In the genomic region with DNA sequence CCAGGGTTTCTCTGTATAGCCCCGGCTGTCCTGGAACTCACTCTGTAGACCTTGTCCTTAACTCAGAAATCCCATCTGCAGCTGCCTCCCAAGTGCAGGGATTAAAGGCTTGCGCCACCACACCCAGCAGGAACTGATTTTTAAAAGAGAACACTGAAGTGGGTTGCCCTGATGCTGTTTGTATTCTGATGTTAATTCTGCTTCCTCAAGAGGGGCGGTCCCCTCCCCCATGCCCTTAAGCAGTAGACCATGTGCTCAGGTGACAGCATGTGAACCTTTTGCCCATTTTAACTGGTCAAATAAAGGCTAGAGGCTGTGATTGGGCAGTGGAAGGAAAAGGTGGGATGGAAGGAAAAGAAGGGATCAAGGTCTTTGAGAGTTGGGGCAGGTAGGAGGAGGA, we compare ENCODE assay signal across 31 mouse cellular contexts. TPM values are rescaled to one million over a fixed set of nuclear protein-coding genes. Genes with fewer than 3 reads are reported as not detected.
DNase-seq lines count a peak whose midpoint lies in the region; ATAC-seq and TF ChIP-seq lines count a peak whose summit lies in the region.
"Had no signal": no experiment of that assay in that cellular context is flagged by ENCODE, and none has a peak within 500 bp of the region (broad histone marks: within the 10 kb centered on the region; RNA-seq: fewer than 3 reads in every experiment).

No protein-coding gene starts in this region.

- peaks cover 77% of the 10 kb centered on the region for H3K36me3 ChIP-seq in midbrain, postnatal 0 days (ENCODE audit: insufficient read depth, low read length)
- peaks cover 27% of the 10 kb centered on the region for H3K36me3 ChIP-seq in midbrain, embryonic 16.5 days (ENCODE audit: control insufficient read depth, insufficient read depth, low read length)
- H3K36me3 ChIP-seq in kidney, embryonic 16.5 days (ENCODE audit: insufficient read depth, low read length): peaks cover 85% of the 10 kb centered on the region

- H3K9ac ChIP-seq in midbrain, postnatal 0 days (replicated peaks; ENCODE audit: low read length, poor library complexity, severe bottlenecking): 0 out of 2 replicates have a peak overlapping the region, but pooled peaks have one; percentile 4
- H3K9ac ChIP-seq in midbrain, embryonic 16.5 days (ENCODE audit: low read depth, low read length): no peak overlapping the region
- no peak overlapping the region for H3K9ac ChIP-seq in kidney, embryonic 16.5 days (replicated peaks; ENCODE audit: low read length)
- H3K9ac ChIP-seq: embryonic facial prominence, embryonic 13.5 days; heart, embryonic 15.5 days; hindbrain, embryonic 12.5 days; liver, embryonic 14.5 days; lung, embryonic 15.5 days; neural tube, embryonic 12.5 days had no signal

- H3K4me1 ChIP-seq in midbrain, postnatal 0 days (ENCODE audit: insufficient read depth, low read length): no peaks in the 10 kb centered on the region
- H3K4me1 ChIP-seq in midbrain, embryonic 16.5 days (ENCODE audit: control insufficient read depth, insufficient read depth, low read length): peaks cover 3% of the 10 kb centered on the region; the same call in 1 of the 2 replicates
- no peaks in the 10 kb centered on the region for H3K4me1 ChIP-seq in kidney, embryonic 16.5 days (ENCODE audit: insufficient read depth, low read length)
- H3K4me1 ChIP-seq: embryonic facial prominence, embryonic 13.5 days; lung, embryonic 15.5 days had no signal

- no peak overlapping the region for H3K4me3 ChIP-seq in midbrain, postnatal 0 days (ENCODE audit: low read depth, low read length)
- H3K4me3 ChIP-seq in midbrain, embryonic 16.5 days (ENCODE audit: low read depth, low read length): no peak overlapping the region
- H3K4me3 ChIP-seq in kidney, embryonic 16.5 days (ENCODE audit: low read length): no peak overlapping the region
- H3K4me3 ChIP-seq: embryonic facial prominence, embryonic 13.5 days; forebrain, embryonic 10.5 days; heart, embryonic 15.5 days; hindbrain, embryonic 12.5 days; lung, embryonic 15.5 days; myocyte; neural tube, embryonic 12.5 days had no signal

- TF ChIP-seq CTCF in midbrain, postnatal 0 days (IDR thresholded peaks at IDR 0.05): no peak

- WGBS in midbrain, postnatal 0 days: 38% methylated on average over 3 of the region's 3 CpGs
- 28% methylated on average over 3 of the region's 3 CpGs for WGBS in midbrain, embryonic 16.5 days
- WGBS in kidney, embryonic 16.5 days: 63% methylated on average over 3 of the region's 3 CpGs

- DNase-seq in lung, postnatal 25 days (ENCODE audit: low spot score): peak; percentile 12
- DNase-seq in lung, postnatal 4 days: no peak
- DNase-seq in midbrain, postnatal 0 days (ENCODE audit: low spot score): no peak
- DNase-seq in ES-CJ7 (ENCODE audit: low read depth, low spot score) (peak; percentile 99), ZHBTc4 (ENCODE audit: low read depth, low spot score) (peak; percentile 99)
- DNase-seq in thymus, adult 18-20 months: no peak
- DNase-seq: adrenal gland, postnatal 10 days; B cell, adult 2 months; cerebellum, adult 11 months; cerebellum, adult 9-11 months; gastrocnemius, postnatal 10 days; heart, postnatal 36 days; kidney, adult 8-10 months; kidney, postnatal 14 days; layer of hippocampus, adult 9-11 months; liver had no signal

- no peak overlapping the region for H3K27ac ChIP-seq in midbrain, postnatal 0 days (ENCODE audit: low read depth, low read length)
- H3K27ac ChIP-seq in midbrain, embryonic 16.5 days (ENCODE audit: low read length): no peak overlapping the region
- no peak overlapping the region for H3K27ac ChIP-seq in kidney, embryonic 16.5 days (ENCODE audit: low read length)
- H3K27ac ChIP-seq: embryonic facial prominence, embryonic 13.5 days; forebrain, embryonic 10.5 days; heart, embryonic 15.5 days; hindbrain, postnatal 0 days; liver, embryonic 14.5 days; lung, embryonic 15.5 days; neural tube, embryonic 12.5 days had no signal

- no peak for ATAC-seq in midbrain, postnatal 0 days (ENCODE audit: low FRiP score)
- no peak for ATAC-seq in midbrain, embryonic 16.5 days
- ATAC-seq in kidney, embryonic 16.5 days (ENCODE audit: low FRiP score, low TSS enrichment): no peak
- ATAC-seq: hindbrain, postnatal 0 days; intestine, embryonic 16.5 days had no signal

- no peaks in the 10 kb centered on the region for H3K9me3 ChIP-seq in midbrain, postnatal 0 days (ENCODE audit: low read length)
- H3K9me3 ChIP-seq in midbrain, embryonic 16.5 days (replicated peaks; ENCODE audit: control insufficient read depth, low read length, poor library complexity, severe bottlenecking): no peaks in the 10 kb centered on the region
- no peaks in the 10 kb centered on the region for H3K9me3 ChIP-seq in kidney, embryonic 16.5 days (ENCODE audit: low read length)
- H3K9me3 ChIP-seq: embryonic facial prominence, embryonic 13.5 days; forebrain, embryonic 10.5 days; heart, embryonic 15.5 days; hindbrain, embryonic 12.5 days; lung, embryonic 15.5 days; neural tube, embryonic 12.5 days had no signal

- no peak overlapping the region for H3K4me2 ChIP-seq in midbrain, postnatal 0 days (ENCODE audit: low read depth, low read length, poor library complexity, severe bottlenecking)
- H3K4me2 ChIP-seq in midbrain, embryonic 16.5 days (ENCODE audit: low read length): no peak overlapping the region
- no peak overlapping the region for H3K4me2 ChIP-seq in kidney, embryonic 16.5 days (replicated peaks; ENCODE audit: low read depth, low read length)
- H3K4me2 ChIP-seq: embryonic facial prominence, embryonic 13.5 days; heart, embryonic 15.5 days; hindbrain, embryonic 12.5 days; lung, embryonic 15.5 days; neural tube, embryonic 12.5 days had no signal

- H3K27me3 ChIP-seq in midbrain, postnatal 0 days (ENCODE audit: insufficient read depth, low read length): no peaks in the 10 kb centered on the region
- no peaks in the 10 kb centered on the region for H3K27me3 ChIP-seq in midbrain, embryonic 16.5 days (ENCODE audit: control insufficient read depth, insufficient read depth, low read depth, low read length)
- no peaks in the 10 kb centered on the region for H3K27me3 ChIP-seq in kidney, embryonic 16.5 days (ENCODE audit: insufficient read depth, low read length)
- H3K27me3 ChIP-seq: embryonic facial prominence, embryonic 13.5 days; heart, embryonic 15.5 days; hindbrain, embryonic 12.5 days; lung, embryonic 15.5 days; neural tube, embryonic 12.5 days had no signal

RNA-seq across cellular contexts. Expression of a gene that starts 14.3 kb away (rescaled TPM):
- total RNA-seq in midbrain, postnatal 0 days (2014; rRNA removed): 0.16 and 0.19 TPM in 2 replicates
- polyA plus RNA-seq in midbrain, postnatal 0 days (2015; fragmentation: Nextera tagmentation; extraction: Ambion mirVana): 0.09 and 0.12 TPM in 2 replicates
- polyA plus RNA-seq in midbrain, embryonic 16.5 days (2015; fragmentation: Nextera tagmentation; extraction: Ambion mirVana): 0.12 TPM in 1 of 2 replicates, not detected in the other
- 0.13 TPM in 1 of 2 replicates, not detected in the other for polyA plus RNA-seq in kidney, embryonic 16.5 days (2015; fragmentation: Nextera tagmentation; extraction: Ambion mirVana)
- total RNA-seq: adrenal gland, postnatal 10 days; common myeloid progenitor, adult 5-6 weeks; gastrocnemius, postnatal 10 days; granulocyte monocyte progenitor cell, adult 5-6 weeks; heart, postnatal 36 days; hindbrain, postnatal 0 days had no signal
- polyA plus RNA-seq: heart, embryonic 15.5 days; limb, embryonic 11.5 days; lung, embryonic 15.5 days; myocyte; neural tube, embryonic 12.5 days had no signal

RNA-seq across cellular contexts. Expression of a gene that starts 42.8 kb away (rescaled TPM):
- 68.8 and 72.7 TPM in 2 replicates for total RNA-seq in midbrain, postnatal 0 days (2014; rRNA removed)
- polyA plus RNA-seq in midbrain, postnatal 0 days (2015; fragmentation: Nextera tagmentation; extraction: Ambion mirVana): 45.5 and 46.0 TPM in 2 replicates
- 51.4 and 61.3 TPM in 2 replicates for polyA plus RNA-seq in midbrain, embryonic 16.5 days (2015; fragmentation: Nextera tagmentation; extraction: Ambion mirVana)
- polyA plus RNA-seq in kidney, embryonic 16.5 days (2015; fragmentation: Nextera tagmentation; extraction: Ambion mirVana): 131 TPM in 2 replicates

RNA-seq across cellular contexts. Expression of a gene that starts 59.2 kb away (rescaled TPM):
- total RNA-seq in midbrain, postnatal 0 days (2014; rRNA removed): 164 and 176 TPM in 2 replicates
- polyA plus RNA-seq in midbrain, postnatal 0 days (2015; fragmentation: Nextera tagmentation; extraction: Ambion mirVana): 164 and 174 TPM in 2 replicates
- 197 and 206 TPM in 2 replicates for polyA plus RNA-seq in midbrain, embryonic 16.5 days (2015; fragmentation: Nextera tagmentation; extraction: Ambion mirVana)
- polyA plus RNA-seq in kidney, embryonic 16.5 days (2015; fragmentation: Nextera tagmentation; extraction: Ambion mirVana): 39.8 and 43.1 TPM in 2 replicates

RNA-seq across cellular contexts. Expression of a gene that starts 59.3 kb away (rescaled TPM):
- total RNA-seq in midbrain, postnatal 0 days (2014; rRNA removed): 0.47 and 1.1 TPM in 2 replicates
- 0.51 and 0.60 TPM in 2 replicates for polyA plus RNA-seq in midbrain, postnatal 0 days (2015; fragmentation: Nextera tagmentation; extraction: Ambion mirVana)
- 0.75 and 0.83 TPM in 2 replicates for polyA plus RNA-seq in midbrain, embryonic 16.5 days (2015; fragmentation: Nextera tagmentation; extraction: Ambion mirVana)
- polyA plus RNA-seq in kidney, embryonic 16.5 days (2015; fragmentation: Nextera tagmentation; extraction: Ambion mirVana): 0.27 and 0.37 TPM in 2 replicates
- total RNA-seq: adrenal gland, postnatal 10 days; common myeloid progenitor, adult 5-6 weeks; gastrocnemius, postnatal 10 days; granulocyte monocyte progenitor cell, adult 5-6 weeks; heart, postnatal 36 days; hindbrain, postnatal 0 days had no signal

Comparison
In these comparisons a context has a peak if more than half of its experiments do, and no peak if none do; other contexts are left out.
1. DNase-seq: peak in lung, postnatal 25 days (single experiment), ES-CJ7 (single experiment) and ZHBTc4 (single experiment); none in lung, postnatal 4 days (0 of 2), midbrain, postnatal 0 days (single experiment) and thymus, adult 18-20 months (0 of 2).